Mouse (Mus musculus) liver, embryonic 15.5 days (tissue): ENCODE results near the gene Medag. TPM values are rescaled to one million over a fixed set of nuclear protein-coding genes. Genes with fewer than 3 reads are reported as not detected.

Experiments
- ATAC-seq: fragments of 200-750 bp; cut with Nextera tagmentation; 2 replicates; pipeline ENCODE4 v1.8.0; 2017; ENCODE audit warnings: moderate number of reproducible peaks, mild to moderate bottlenecking, moderate library complexity; ENCODE audit not compliant: insufficient read depth
- H3K27ac ChIP-seq: fragments of 300-500 bp; sonication (generic); replicated peaks from 2 replicates; pipeline ENCODE4 v1.5.1; 2015; ENCODE audit warnings: mild to moderate bottlenecking, inconsistent platforms
- H3K27me3 ChIP-seq: fragments of 300-500 bp; sonication (generic); 2 replicates; pipeline ENCODE4 v1.6.1; 2015; ENCODE audit warnings: mild to moderate bottlenecking, inconsistent platforms
- H3K36me3 ChIP-seq: fragments of 300-500 bp; sonication (generic); replicated peaks from 2 replicates; pipeline ENCODE4 v1.6.1; 2015; ENCODE audit warnings: moderate library complexity, mild to moderate bottlenecking, inconsistent platforms
- H3K4me1 ChIP-seq: fragments of 300-500 bp; sonication (generic); replicated peaks from 2 replicates; pipeline ENCODE4 v1.6.1; 2015; ENCODE audit warnings: inconsistent platforms
- H3K4me2 ChIP-seq: fragments of 300-500 bp; sonication (generic); 2 replicates; pipeline ENCODE4 v1.6.1; 2015; ENCODE audit warnings: moderate library complexity, mild to moderate bottlenecking, inconsistent platforms
- H3K4me3 ChIP-seq: fragments of 300-500 bp; sonication (generic); replicated peaks from 2 replicates; pipeline ENCODE4 v1.5.1; 2015; ENCODE audit warnings: mild to moderate bottlenecking, inconsistent platforms
- H3K9ac ChIP-seq: fragments of 300-500 bp; sonication (generic); 2 replicates; pipeline ENCODE4 v1.6.1; 2015; ENCODE audit warnings: moderate library complexity, mild to moderate bottlenecking, inconsistent platforms
- H3K9me3 ChIP-seq: fragments of 300-500 bp; sonication (generic); replicated peaks from 2 replicates; pipeline ENCODE4 v1.6.1; 2016; ENCODE audit warnings: inconsistent platforms
- WGBS: fragments of 180-500 bp; shearing (Covaris S2); methylation state at CpG from one replicate; pipeline ENCODE4 v1.1.7; 2015; ENCODE audit warnings: mixed read lengths; ENCODE audit not compliant: insufficient replicate concordance; 5-methylcytosine and 5-hydroxymethylcytosine counted together
- polyA plus RNA-seq: library from polyadenylated mRNA; unstranded; fragments of >200 nt; fragmentation: Nextera tagmentation; extraction: Ambion mirVana; gene quantifications from 2 replicates; pipeline ENCODE4 v1.2.1, GENCODE M21; 2015

Medag gene
- polyA plus RNA-seq, 1 experiment from 2014 or later = 0.22 TPM

- no peak overlapping the region for H3K27ac ChIP-seq
- 70% methylated on average over 7 of the region's 7 CpGs for WGBS
- no peak overlapping the region for H3K4me2 ChIP-seq
- 0 out of 2 replicates have a peak, but pooled peaks cover 4% of the 10 kb centered on the region for H3K9me3 ChIP-seq
- no peaks in the 10 kb centered on the region for H3K27me3 ChIP-seq
- no peak overlapping the region for H3K9ac ChIP-seq
- H3K4me3 ChIP-seq = no peak overlapping the region
- ATAC-seq = no peak
- H3K36me3 ChIP-seq = no peaks in the 10 kb centered on the region
- no peaks in the 10 kb centered on the region for H3K4me1 ChIP-seq
Observed at GRCm38 (mm10) chr5:149449406-149449805, 37.9 kb downstream of the Medag start.

GRCm38 (mm10) chr5:149451209-149451681, 39.7 kb downstream of the Medag start:
- 64% methylated on average over 7 of the region's 7 CpGs for WGBS
- no peak overlapping the region for H3K4me3 ChIP-seq
- ATAC-seq = no peak
- H3K27ac ChIP-seq = no peak overlapping the region
- H3K9ac ChIP-seq = no peak overlapping the region
- H3K9me3 ChIP-seq = 0 out of 2 replicates have a peak, but pooled peaks cover 4% of the 10 kb centered on the region
- no peaks in the 10 kb centered on the region for H3K36me3 ChIP-seq
- H3K4me1 ChIP-seq = no peaks in the 10 kb centered on the region
- H3K27me3 ChIP-seq = no peaks in the 10 kb centered on the region
- H3K4me2 ChIP-seq = no peak overlapping the region

- ATAC-seq = no peak
Observed at GRCm38 (mm10) chr5:149454281-149454680, 42.7 kb downstream of the Medag start.

GRCm38 (mm10) chr5:149456544-149456943, 45.0 kb downstream of the Medag start:
- H3K9ac ChIP-seq = no peak overlapping the region
- H3K27me3 ChIP-seq = no peaks in the 10 kb centered on the region
- H3K4me1 ChIP-seq = no peaks in the 10 kb centered on the region
- no peak overlapping the region for H3K27ac ChIP-seq
- no peak overlapping the region for H3K4me3 ChIP-seq
- no peaks in the 10 kb centered on the region for H3K9me3 ChIP-seq
- ATAC-seq = no peak
- no peaks in the 10 kb centered on the region for H3K36me3 ChIP-seq
- H3K4me2 ChIP-seq = no peak overlapping the region
- 77% methylated on average over 7 of the region's 7 CpGs for WGBS

More at GRCm38 (mm10) chr5:149454281-149454680, 42.7 kb downstream of the Medag start:
- 14% methylated on average over 6 of the region's 6 CpGs for WGBS
- H3K36me3 ChIP-seq = no peaks in the 10 kb centered on the region
- no peak overlapping the region for H3K4me2 ChIP-seq
- no peaks in the 10 kb centered on the region for H3K27me3 ChIP-seq
- H3K4me1 ChIP-seq = no peaks in the 10 kb centered on the region
- no peaks in the 10 kb centered on the region for H3K9me3 ChIP-seq
- H3K9ac ChIP-seq = no peak overlapping the region
- no peak overlapping the region for H3K4me3 ChIP-seq
- no peak overlapping the region for H3K27ac ChIP-seq

- no peak overlapping the region for H3K4me2 ChIP-seq
- no peaks in the 10 kb centered on the region for H3K4me1 ChIP-seq
- H3K9me3 ChIP-seq = no peaks in the 10 kb centered on the region
- no peak overlapping the region for H3K9ac ChIP-seq
- no peak overlapping the region for H3K4me3 ChIP-seq
- 51% methylated on average over 3 of the region's 3 CpGs for WGBS
- no peaks in the 10 kb centered on the region for H3K27me3 ChIP-seq
- H3K36me3 ChIP-seq = no peaks in the 10 kb centered on the region
- ATAC-seq = no peak
- H3K27ac ChIP-seq = no peak overlapping the region
Observed at GRCm38 (mm10) chr5:149462071-149462470, 50.5 kb downstream of the Medag start.

GRCm38 (mm10) chr5:149465305-149465704, 53.8 kb downstream of the Medag start:
- Histone ChIP-seq H3K36me3 (no peaks in the 10 kb centered on the region), H3K4me1 (no peaks in the 10 kb centered on the region), H3K27ac (no peak overlapping the region), H3K27me3 (no peaks in the 10 kb centered on the region), H3K4me3 (no peak overlapping the region), H3K9me3 (no peaks in the 10 kb centered on the region), H3K9ac (no peak overlapping the region), H3K4me2 (no peak overlapping the region)
- WGBS = 48% methylated on average over 5 of the region's 5 CpGs
- no peak for ATAC-seq

GRCm38 (mm10) chr5:149474142-149474541, 62.6 kb downstream of the Medag start:
- no peak overlapping the region for H3K4me3 ChIP-seq
- H3K36me3 ChIP-seq = no peaks in the 10 kb centered on the region
- WGBS = 77% methylated on average over 9 of the region's 9 CpGs
- H3K4me1 ChIP-seq = no peaks in the 10 kb centered on the region
- no peak overlapping the region for H3K4me2 ChIP-seq
- H3K9me3 ChIP-seq = no peaks in the 10 kb centered on the region
- no peak for ATAC-seq
- no peaks in the 10 kb centered on the region for H3K27me3 ChIP-seq
- H3K9ac ChIP-seq = no peak overlapping the region
- H3K27ac ChIP-seq = no peak overlapping the region

- no peak overlapping the region for H3K9ac ChIP-seq
- 79% methylated on average over 16 of the region's 16 CpGs for WGBS
- H3K27ac ChIP-seq = no peak overlapping the region
- H3K9me3 ChIP-seq = no peaks in the 10 kb centered on the region
- H3K27me3 ChIP-seq = no peaks in the 10 kb centered on the region
- no peak overlapping the region for H3K4me2 ChIP-seq
- H3K4me1 ChIP-seq = no peaks in the 10 kb centered on the region
- no peak overlapping the region for H3K4me3 ChIP-seq
- ATAC-seq = no peak
- no peaks in the 10 kb centered on the region for H3K36me3 ChIP-seq
Observed at GRCm38 (mm10) chr5:149474701-149475468, 63.3 kb downstream of the Medag start.

Other genes with a start within 250 kb of the Medag start
- 17.7 and 18.2 TPM in 2 replicates for gene Uspl1, start 227.4 kb upstream of the Medag start, polyA plus RNA-seq
- 381 and 440 TPM in 2 replicates for gene Hmgb1, start 227.3 kb upstream of the Medag start, polyA plus RNA-seq
- gene Alox5ap, start 147.0 kb upstream of the Medag start, polyA plus RNA-seq = 47.2 and 48.4 TPM in 2 replicates
- gene Tex26, start 27.9 kb downstream of the Medag start, polyA plus RNA-seq = 0.17 TPM in 1 of 2 replicates, not detected in the other
- gene Wdr95, start 116.9 kb downstream of the Medag start, polyA plus RNA-seq = not detected in 2 replicates
- 24.5 and 25.4 TPM in 2 replicates for gene Hsph1, start 224.6 kb downstream of the Medag start, polyA plus RNA-seq